Mouse (Mus musculus): ENCODE data around the gene Usp49.

DNA sequence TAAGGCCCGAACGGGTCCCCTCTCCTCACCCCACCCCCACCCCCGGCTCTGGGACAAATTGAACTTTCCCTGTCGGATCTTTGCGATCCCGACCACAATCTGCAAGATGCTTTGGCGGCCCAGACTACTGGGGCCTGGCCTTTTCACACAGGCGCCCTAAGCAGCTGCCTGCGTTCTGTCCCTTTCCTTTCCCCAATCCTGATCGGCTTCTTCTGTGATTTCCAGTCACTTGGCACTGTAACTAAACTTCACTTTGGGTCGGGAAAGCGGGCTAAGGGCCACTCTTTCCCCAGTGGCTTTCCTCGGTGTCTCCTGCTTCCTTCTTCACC lies 36.7 kb upstream of the Usp49 start:
- no peak for TF ChIP-seq CTCF (IDR thresholded peaks at IDR 0.05; ENCODE audit: low read depth)
- no peak for TF ChIP-seq EP300 (IDR thresholded peaks at IDR 0.05; ENCODE audit: low read depth)

Data from liver, postnatal 0 days (tissue).